Mouse (Mus musculus): Measurements from ENCODE around the gene Tmprss7.

DNA sequence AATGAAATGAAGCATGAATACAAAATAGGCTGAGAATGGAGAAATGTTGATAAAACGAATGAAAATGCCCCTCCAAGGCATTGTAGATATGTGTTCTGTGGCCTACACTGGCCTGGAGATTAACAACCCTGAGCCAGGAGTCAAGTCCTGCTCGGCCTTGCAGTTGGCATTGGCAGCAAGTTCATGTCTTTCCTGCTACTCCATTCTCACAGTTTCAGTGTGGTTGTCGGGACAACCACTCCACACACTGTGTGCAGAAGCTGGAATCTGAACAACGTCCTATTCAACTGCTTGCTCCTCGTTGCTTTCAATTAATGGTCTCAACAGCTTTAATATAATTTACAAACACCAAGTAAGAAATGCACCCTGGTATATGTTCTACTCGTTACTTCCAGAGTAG, 4.5 kb upstream of the Tmprss7 start:
- TF ChIP-seq POLR2A (IDR thresholded peaks at IDR 0.05; ENCODE audit: low read depth, low read length) (no peak), CTCF (IDR thresholded peaks at IDR 0.05; ENCODE audit: extremely low read depth, insufficient read depth, insufficient read length, insufficient replicate concordance) (no peak)

Measured in spleen, adult 2 months (tissue).